Mouse (Mus musculus): Measurements from ENCODE around the gene Abcb5. TPM values are rescaled to one million over a fixed set of nuclear protein-coding genes. Genes with fewer than 3 reads are reported as not detected.

The Abcb5 gene
- polyA plus RNA-seq, 2 experiments, result 0.03 TPM; not detected in 1

GRCm38 (mm10) chr12:118836411-118837341 lies 129.5 kb downstream of the Abcb5 start:
- 1% methylated on average over 44 of the region's 72 CpGs for WGBS
- no peaks in the 10 kb centered on the region for H3K36me3 ChIP-seq (ENCODE audit: control insufficient read depth, insufficient read depth, low read length)
- peaks cover 58% of the 10 kb centered on the region for H3K27me3 ChIP-seq (ENCODE audit: control insufficient read depth, insufficient read depth, low read length)
- peak overlapping the region; percentile 52 for H3K4me3 ChIP-seq (replicated peaks; ENCODE audit: low read length)
- peak overlapping the region; percentile 32; the same call in 1 of the 2 replicates for H3K9ac ChIP-seq (ENCODE audit: low read depth, low read length, severe bottlenecking)
- peak overlapping the region; percentile 87 for H3K4me2 ChIP-seq (replicated peaks; ENCODE audit: low read depth, low read length, severe bottlenecking)
- no peak for TF ChIP-seq POLR2A (IDR thresholded peaks at IDR 0.05; ENCODE audit: borderline replicate concordance, extremely low read depth, insufficient read depth, insufficient read length)
- DNase-seq (ENCODE audit: low spot score) (no peak), ATAC-seq (ENCODE audit: low FRiP score, low read depth) (peak; percentile 69)
- H3K9me3 ChIP-seq (ENCODE audit: control insufficient read depth, low read length), result no peaks in the 10 kb centered on the region
- H3K27ac ChIP-seq (replicated peaks; ENCODE audit: low read depth, low read length), result no peak overlapping the region
- no peaks in the 10 kb centered on the region for H3K4me1 ChIP-seq (ENCODE audit: control insufficient read depth, insufficient read depth, low read length)

GRCm38 (mm10) chr12:118829881-118830280 lies 136.3 kb downstream of the Abcb5 start:
- Histone ChIP-seq H3K4me1 (ENCODE audit: control insufficient read depth, insufficient read depth, low read length) (no peaks in the 10 kb centered on the region), H3K9ac (ENCODE audit: low read depth, low read length, severe bottlenecking) (no peak overlapping the region), H3K4me2 (replicated peaks; ENCODE audit: low read depth, low read length, severe bottlenecking) (no peak overlapping the region), H3K27ac (replicated peaks; ENCODE audit: low read depth, low read length) (no peak overlapping the region), H3K4me3 (replicated peaks; ENCODE audit: low read length) (no peak overlapping the region), H3K9me3 (ENCODE audit: control insufficient read depth, low read length) (no peaks in the 10 kb centered on the region), H3K27me3 (ENCODE audit: control insufficient read depth, insufficient read depth, low read length) (no peaks in the 10 kb centered on the region), H3K36me3 (ENCODE audit: control insufficient read depth, insufficient read depth, low read length) (no peaks in the 10 kb centered on the region)
- ATAC-seq (ENCODE audit: low FRiP score, low read depth) (no peak), DNase-seq (ENCODE audit: low spot score) (no peak)
- no peak for TF ChIP-seq POLR2A (IDR thresholded peaks at IDR 0.05; ENCODE audit: borderline replicate concordance, extremely low read depth, insufficient read depth, insufficient read length)
- WGBS, result 83% methylated on average over 6 of the region's 6 CpGs

Other genes with a start within 250 kb of the Abcb5 start
- gene Sp8, start 120.1 kb downstream of the Abcb5 start, polyA plus RNA-seq (2012; rRNA removed), result 1.7 and 2.0 TPM in 2 replicates
- gene Sp8, start 120.1 kb downstream of the Abcb5 start, polyA plus RNA-seq (2014; fragmentation: Nextera tagmentation; extraction: Ambion mirVana), result 3.8 and 4.1 TPM in 2 replicates

Data from limb, embryonic 14.5 days (tissue).